In genomic region chr5:31494513-31495297, GRCm38 (mm10) we compare ENCODE assay signal across 8 mouse cellular contexts. TPM values are rescaled to one million over a fixed set of nuclear protein-coding genes. Genes with fewer than 3 reads are reported as not detected.
DNase-seq lines count a peak whose midpoint lies in the region; ATAC-seq and TF ChIP-seq lines count a peak whose summit lies in the region.

Gene Gpn1 (plus strand): TSS chr5:31494741.

- H3K27ac ChIP-seq in bone marrow, adult 2 months (ENCODE audit: control insufficient read depth, insufficient read depth, low read depth, low read length, poor library complexity), result no peak within 1 kb of the TSS
- H3K27ac ChIP-seq in embryonic facial prominence, embryonic 15.5 days (replicated peaks), result no peak within 1 kb of the TSS
- H3K27ac ChIP-seq in limb, embryonic 14.5 days (replicated peaks; ENCODE audit: low read depth, low read length), result no peak within 1 kb of the TSS
- no peak within 1 kb of the TSS for H3K27ac ChIP-seq in midbrain, postnatal 0 days (ENCODE audit: low read depth, low read length)

- H3K4me2 ChIP-seq in embryonic facial prominence, embryonic 15.5 days (replicated peaks), result peak within 1 kb of the TSS; percentile 63
- peak within 1 kb of the TSS; percentile 79 for H3K4me2 ChIP-seq in limb, embryonic 14.5 days (replicated peaks; ENCODE audit: low read depth, low read length, severe bottlenecking)
- peak within 1 kb of the TSS; percentile 79 for H3K4me2 ChIP-seq in midbrain, postnatal 0 days (ENCODE audit: low read depth, low read length, poor library complexity, severe bottlenecking)

- peak within 1 kb of the TSS; percentile 57 for H3K9ac ChIP-seq in embryonic facial prominence, embryonic 15.5 days
- H3K9ac ChIP-seq in limb, embryonic 14.5 days (ENCODE audit: low read depth, low read length, severe bottlenecking), result peak within 1 kb of the TSS; percentile 74
- H3K9ac ChIP-seq in midbrain, postnatal 0 days (replicated peaks; ENCODE audit: low read length, poor library complexity, severe bottlenecking), result peak within 1 kb of the TSS; percentile 68

- H3K36me3 ChIP-seq in embryonic facial prominence, embryonic 15.5 days, result peaks cover 32% of the 10 kb centered on the region
- H3K36me3 ChIP-seq in limb, embryonic 14.5 days (ENCODE audit: control insufficient read depth, insufficient read depth, low read length), result peaks cover 37% of the 10 kb centered on the region
- H3K36me3 ChIP-seq in midbrain, postnatal 0 days (ENCODE audit: insufficient read depth, low read length), result peaks cover 13% of the 10 kb centered on the region

- peaks cover 1% of the 10 kb centered on the region for H3K4me1 ChIP-seq in bone marrow, adult 2 months (ENCODE audit: control insufficient read depth, insufficient read depth, low read length)
- peaks cover 10% of the 10 kb centered on the region for H3K4me1 ChIP-seq in embryonic facial prominence, embryonic 15.5 days
- H3K4me1 ChIP-seq in limb, embryonic 14.5 days (ENCODE audit: control insufficient read depth, insufficient read depth, low read length), result peaks cover 5% of the 10 kb centered on the region
- peaks cover 7% of the 10 kb centered on the region for H3K4me1 ChIP-seq in midbrain, postnatal 0 days (ENCODE audit: insufficient read depth, low read length)

- H3K4me3 ChIP-seq in bone marrow, adult 2 months (replicated peaks; ENCODE audit: control insufficient read depth, low read depth, low read length), result peak within 1 kb of the TSS; percentile 92
- H3K4me3 ChIP-seq in embryonic facial prominence, embryonic 15.5 days (replicated peaks), result peak within 1 kb of the TSS; percentile 83
- peak within 1 kb of the TSS; percentile 90 for H3K4me3 ChIP-seq in limb, embryonic 14.5 days (replicated peaks; ENCODE audit: low read length)
- H3K4me3 ChIP-seq in midbrain, postnatal 0 days (ENCODE audit: low read depth, low read length), result peak within 1 kb of the TSS; percentile 89

- DNase-seq in 416B (ENCODE audit: low read depth), result peak; percentile 94
- DNase-seq in heart, adult 8-10 months (ENCODE audit: low spot score), result peak; percentile 95
- peak; percentile 94 for DNase-seq in kidney, adult 9 months
- DNase-seq in limb, embryonic 14.5 days (ENCODE audit: low spot score), result peak; percentile 95
- DNase-seq in midbrain, postnatal 0 days (ENCODE audit: low spot score), result peak; percentile 96
- DNase-seq in spleen, postnatal 14 days (ENCODE audit: low spot score in 2 of 2), result peak; percentile 69 to 81

- ATAC-seq in embryonic facial prominence, embryonic 15.5 days (ENCODE audit: insufficient number of reproducible peaks, low FRiP score, low TSS enrichment, low read depth), result peak; percentile 99
- ATAC-seq in limb, embryonic 14.5 days (ENCODE audit: low FRiP score, low read depth), result peak; percentile 100
- peak; percentile 100 for ATAC-seq in midbrain, postnatal 0 days (ENCODE audit: low FRiP score)

- no peak for TF ChIP-seq CTCF in bone marrow, adult 2 months (IDR thresholded peaks at IDR 0.05; ENCODE audit: control insufficient read depth, insufficient read depth, low read length)
- TF ChIP-seq CTCF in midbrain, postnatal 0 days (IDR thresholded peaks at IDR 0.05), result no peak

- H3K9me3 ChIP-seq in embryonic facial prominence, embryonic 15.5 days (replicated peaks), result no peaks in the 10 kb centered on the region
- H3K9me3 ChIP-seq in limb, embryonic 14.5 days (ENCODE audit: control insufficient read depth, low read length), result no peaks in the 10 kb centered on the region
- no peaks in the 10 kb centered on the region for H3K9me3 ChIP-seq in midbrain, postnatal 0 days (ENCODE audit: low read length)

- TF ChIP-seq POLR2A in bone marrow, adult 2 months (IDR thresholded peaks at IDR 0.05; ENCODE audit: borderline replicate concordance, control insufficient read depth, low read depth, low read length), result peak; percentile 42; the same call in 1 of the 2 replicates
- TF ChIP-seq POLR2A in limb, embryonic 14.5 days (IDR thresholded peaks at IDR 0.05; ENCODE audit: borderline replicate concordance, extremely low read depth, insufficient read depth, insufficient read length), result peak; percentile 58; the same call in 1 of the 2 replicates

- under 1% methylated on average over 49 of the region's 49 CpGs for WGBS in bone marrow, adult 2 months
- WGBS in embryonic facial prominence, embryonic 15.5 days, result under 1% methylated on average over 49 of the region's 49 CpGs
- WGBS in limb, embryonic 14.5 days, result under 1% methylated on average over 49 of the region's 49 CpGs
- WGBS in midbrain, postnatal 0 days, result under 1% methylated on average over 49 of the region's 49 CpGs

- no peaks in the 10 kb centered on the region for H3K27me3 ChIP-seq in embryonic facial prominence, embryonic 15.5 days
- H3K27me3 ChIP-seq in limb, embryonic 14.5 days (ENCODE audit: control insufficient read depth, insufficient read depth, low read length), result no peaks in the 10 kb centered on the region
- no peaks in the 10 kb centered on the region for H3K27me3 ChIP-seq in midbrain, postnatal 0 days (ENCODE audit: insufficient read depth, low read length)

RNA-seq across cellular contexts. Expression of gene Gpn1, which starts in this region (rescaled TPM):
- 12.1 and 18.4 TPM in 2 replicates for polyA plus RNA-seq in bone marrow, adult 2 months (2011; ENCODE audit: insufficient read depth, insufficient read length, low replicate concordance, missing spikeins)
- 53.7 and 56.9 TPM in 2 replicates for polyA plus RNA-seq in embryonic facial prominence, embryonic 15.5 days (2015; fragmentation: Nextera tagmentation; extraction: Ambion mirVana)
- 10 to 100 TPM; 23.0 to 27.7 (median 24.3) TPM for total RNA-seq in heart, adult 8-10 months (2022)
- 25.7 and 27.8 TPM in 2 replicates for polyA plus RNA-seq in limb, embryonic 14.5 days (2012; rRNA removed)
- 47.1 and 53.4 TPM in 2 replicates for polyA plus RNA-seq in limb, embryonic 14.5 days (2014; fragmentation: Nextera tagmentation; extraction: Ambion mirVana)
- 35.2 and 37.3 TPM in 2 replicates for total RNA-seq in midbrain, postnatal 0 days (2014; rRNA removed)
- 62.7 and 71.1 TPM in 2 replicates for polyA plus RNA-seq in midbrain, postnatal 0 days (2015; fragmentation: Nextera tagmentation; extraction: Ambion mirVana)
